ENCODE assay signal across 14 mouse cellular contexts in genomic region chr7:45038411-45038810, GRCm38 (mm10).
"Had no signal": no experiment of that assay in that cellular context is flagged by ENCODE, and none has a peak within 500 bp of the region (broad histone marks: within the 10 kb centered on the region; RNA-seq: fewer than 3 reads in every experiment).

No protein-coding gene starts in this region.

- H3K4me2 ChIP-seq: heart, embryonic 12.5 days; hindbrain, embryonic 12.5 days; hindbrain, embryonic 14.5 days; limb, embryonic 12.5 days; liver, embryonic 11.5 days; liver, embryonic 13.5 days had no signal

- H3K4me3 ChIP-seq: gastrocnemius, adult 2 months; heart, embryonic 10.5 days; heart, embryonic 12.5 days; hindbrain, embryonic 10.5 days; hindbrain, embryonic 12.5 days; layer of hippocampus, adult 2 months; left cerebral cortex, adult 2 months; limb, embryonic 10.5 days; limb, embryonic 12.5 days; liver, embryonic 13.5 days had no signal

- H3K9me3 ChIP-seq: heart, embryonic 10.5 days; heart, embryonic 12.5 days; hindbrain, embryonic 10.5 days; hindbrain, embryonic 12.5 days; limb, embryonic 10.5 days; limb, embryonic 12.5 days; liver, embryonic 13.5 days had no signal

- DNase-seq: kidney, adult 11 months had no signal

- ATAC-seq: hindbrain, embryonic 16.5 days had no signal

- H3K9ac ChIP-seq: heart, embryonic 12.5 days; hindbrain, embryonic 12.5 days; hindbrain, embryonic 14.5 days; limb, embryonic 12.5 days; liver, embryonic 13.5 days had no signal

- H3K27ac ChIP-seq: gastrocnemius, adult 2 months; heart, embryonic 10.5 days; hindbrain, embryonic 10.5 days; hindbrain, embryonic 12.5 days; hindbrain, embryonic 14.5 days; layer of hippocampus, adult 2 months; left cerebral cortex, adult 2 months; limb, embryonic 10.5 days; limb, embryonic 12.5 days; liver, embryonic 13.5 days had no signal

- H3K4me1 ChIP-seq: heart, embryonic 10.5 days; heart, embryonic 12.5 days; hindbrain, embryonic 10.5 days; hindbrain, embryonic 12.5 days; limb, embryonic 10.5 days; limb, embryonic 12.5 days had no signal

- H3K27me3 ChIP-seq: heart, embryonic 12.5 days; hindbrain, embryonic 12.5 days; limb, embryonic 12.5 days; liver, embryonic 13.5 days had no signal
